Mouse (Mus musculus) T-helper 17 cell (primary cell): ENCODE data around the gene Apol6.

Experiments
- in situ Hi-C, 2 experiments: fragments of 300-600 bp; cut with MboI, MseI; formaldehyde crosslinking; loops; 1 replicate in 1 of 2; 2 replicates in 1 of 2; pipeline ENCODE4 v1.15.1; 2025; ENCODE audit warnings: high pct_unique_total_duplicates in 2 of 2

The Apol6 gene

GRCm38 (mm10) chr15:77044597-77045320 lies at the start of gene Apol6:
Gene Apol6, plus strand, starts transcription at chr15:77044729.
- in situ Hi-C loops, result no loop called here

GRCm38 (mm10) chr15:76998048-76998447 lies 46.5 kb upstream of the Apol6 start:
- in situ Hi-C loops, result loop anchor here in 1 of 2 experiments (10.0 kb wide), 1 partner anchor 1297 kb away; no protein-coding TSS in a partner anchor

GRCm38 (mm10) chr15:76998878-76999588 lies 45.5 kb upstream of the Apol6 start:
- in situ Hi-C loops, result loop anchor here in 1 of 2 experiments (10.0 kb wide), 1 partner anchor 1296 kb away; no protein-coding TSS in a partner anchor

- in situ Hi-C loops, result loop anchor here in 1 of 2 experiments (5.0 to 25.0 kb wide), 2 partner anchors 46 to 1659 kb away; no protein-coding TSS in a partner anchor
Measured at GRCm38 (mm10) chr15:77003173-77003867, 41.2 kb upstream of the Apol6 start.

GRCm38 (mm10) chr15:77003868-77004215 lies 40.7 kb upstream of the Apol6 start:
- in situ Hi-C loops, result loop anchor here in 1 of 2 experiments (5.0 to 25.0 kb wide), 2 partner anchors 47 to 1658 kb away; no protein-coding TSS in a partner anchor

GRCm38 (mm10) chr15:77008851-77009250 lies 35.7 kb upstream of the Apol6 start:
- in situ Hi-C loops, result loop anchor here in 1 of 2 experiments (25.0 kb wide), 1 partner anchor 1653 kb away; no protein-coding TSS in a partner anchor

GRCm38 (mm10) chr15:77013753-77014241 lies 30.7 kb upstream of the Apol6 start:
- in situ Hi-C loops, result loop anchor here in 1 of 2 experiments (25.0 kb wide), 1 partner anchor 1649 kb away; no protein-coding TSS in a partner anchor

- in situ Hi-C loops, result loop anchor here in 1 of 2 experiments (25.0 kb wide), 1 partner anchor 1648 kb away; no protein-coding TSS in a partner anchor
Measured at GRCm38 (mm10) chr15:77014431-77014830, 30.1 kb upstream of the Apol6 start.

GRCm38 (mm10) chr15:77014985-77015384 lies 29.5 kb upstream of the Apol6 start:
- in situ Hi-C loops, result loop anchor here in 1 of 2 experiments (25.0 kb wide), 1 partner anchor 1647 kb away; no protein-coding TSS in a partner anchor

GRCm38 (mm10) chr15:77016509-77016908 lies 28.0 kb upstream of the Apol6 start:
- in situ Hi-C loops, result loop anchor here in 1 of 2 experiments (25.0 kb wide), 1 partner anchor 1646 kb away; no protein-coding TSS in a partner anchor

- in situ Hi-C loops, result loop anchor here in 1 of 2 experiments (25.0 kb wide), 1 partner anchor 1644 kb away; no protein-coding TSS in a partner anchor
Measured at GRCm38 (mm10) chr15:77017897-77018296, 26.6 kb upstream of the Apol6 start.

GRCm38 (mm10) chr15:77018740-77019340 lies 25.7 kb upstream of the Apol6 start:
- in situ Hi-C loops, result loop anchor here in 1 of 2 experiments (25.0 kb wide), 1 partner anchor 1643 kb away; no protein-coding TSS in a partner anchor

- in situ Hi-C loops, result loop anchor here in 1 of 2 experiments (25.0 kb wide), 1 partner anchor 1643 kb away; no protein-coding TSS in a partner anchor
Measured at GRCm38 (mm10) chr15:77019533-77019932, 25.0 kb upstream of the Apol6 start.

- in situ Hi-C loops, result loop anchor here in 1 of 2 experiments (25.0 kb wide), 1 partner anchor 1642 kb away; no protein-coding TSS in a partner anchor
Measured at GRCm38 (mm10) chr15:77020136-77020535, 24.4 kb upstream of the Apol6 start.

GRCm38 (mm10) chr15:77021056-77021455 lies 23.5 kb upstream of the Apol6 start:
- in situ Hi-C loops, result loop anchor here in 1 of 2 experiments (25.0 kb wide), 1 partner anchor 1641 kb away; no protein-coding TSS in a partner anchor

- in situ Hi-C loops, result loop anchor here in 1 of 2 experiments (25.0 kb wide), 1 partner anchor 1640 kb away; no protein-coding TSS in a partner anchor
Measured at GRCm38 (mm10) chr15:77021851-77022250, 22.7 kb upstream of the Apol6 start.

- in situ Hi-C loops, result loop anchor here in 1 of 2 experiments (25.0 kb wide), 1 partner anchor 1640 kb away; no protein-coding TSS in a partner anchor
Measured at GRCm38 (mm10) chr15:77022401-77022957, 22.1 kb upstream of the Apol6 start.

GRCm38 (mm10) chr15:77025884-77026583 lies 18.5 kb upstream of the Apol6 start:
- in situ Hi-C loops, result no loop called here

- in situ Hi-C loops, result no loop called here
Measured at GRCm38 (mm10) chr15:77027117-77027516, 17.4 kb upstream of the Apol6 start.
